Mouse (Mus musculus) midbrain, embryonic 10.5 days (tissue): Measurements from ENCODE around the gene Hps6. TPM values are rescaled to one million over a fixed set of nuclear protein-coding genes. Genes with fewer than 3 reads are reported as not detected.
A peak's percentile ranks its signal among the peaks of the same experiment; 100 is the strongest.

Source experiments
- DNase-seq: peaks from one replicate; pipeline ENCODE4 v3.0.0-alpha.2; 2017; ENCODE audit warnings: low spot score
- H3K27ac ChIP-seq: fragments of 300-500 bp; sonication (generic); replicated peaks from 2 replicates; pipeline ENCODE4 v1.5.1; 2016; ENCODE audit warnings: mild to moderate bottlenecking
- H3K27me3 ChIP-seq: fragments of 300-500 bp; sonication (generic); 2 replicates; pipeline ENCODE4 v1.6.1; 2016; ENCODE audit warnings: low read depth, mild to moderate bottlenecking; ENCODE audit not compliant: poor library complexity, severe bottlenecking
- H3K36me3 ChIP-seq: fragments of 300-500 bp; sonication (generic); 2 replicates; pipeline ENCODE4 v1.6.1; 2016; ENCODE audit warnings: mild to moderate bottlenecking, moderate library complexity
- H3K4me1 ChIP-seq: fragments of 300-500 bp; sonication (generic); 2 replicates; pipeline ENCODE4 v1.6.1; 2016
- H3K4me3 ChIP-seq: fragments of 300-500 bp; sonication (generic); 2 replicates; pipeline ENCODE4 v1.5.1; 2016; ENCODE audit warnings: mild to moderate bottlenecking, moderate library complexity
- H3K9me3 ChIP-seq: fragments of 300-500 bp; sonication (generic); replicated peaks from 2 replicates; pipeline ENCODE4 v1.6.1; 2016; ENCODE audit warnings: mild to moderate bottlenecking
- WGBS: fragments of 180-500 bp; shearing (Covaris S2); methylation state at CpG from one replicate; pipeline ENCODE4 v1.1.7; 2016; 5-methylcytosine and 5-hydroxymethylcytosine counted together
- polyA plus RNA-seq: library from polyadenylated mRNA; unstranded; fragments of >200 nt; fragmentation: Nextera tagmentation; extraction: Ambion mirVana; gene quantifications from 2 replicates; pipeline ENCODE4 v1.2.1, GENCODE M21; 2016

The Hps6 gene
- polyA plus RNA-seq, 1 experiment from 2014 or later = 4.3 TPM

- 10% methylated on average over 6 of the region's 6 CpGs for WGBS
- peak; percentile 74 for DNase-seq
- peak overlapping the region; percentile 96 for H3K27ac ChIP-seq
- H3K9me3 ChIP-seq = no peaks in the 10 kb centered on the region
- peak overlapping the region; percentile 92 for H3K4me3 ChIP-seq
- H3K36me3 ChIP-seq = no peaks in the 10 kb centered on the region
- H3K4me1 ChIP-seq = peaks cover 84% of the 10 kb centered on the region
- no peaks in the 10 kb centered on the region for H3K27me3 ChIP-seq
Measured at GRCm38 (mm10) chr19:46042476-46043011, 39.2 kb downstream of the Hps6 start.

- H3K36me3 ChIP-seq = no peaks in the 10 kb centered on the region
- peak overlapping the region; percentile 92 for H3K4me3 ChIP-seq
- H3K4me1 ChIP-seq = peaks cover 76% of the 10 kb centered on the region
- no peaks in the 10 kb centered on the region for H3K9me3 ChIP-seq
- 74% methylated on average over 7 of the region's 7 CpGs for WGBS
- DNase-seq = no peak
- H3K27ac ChIP-seq = peak overlapping the region; percentile 96
- H3K27me3 ChIP-seq = no peaks in the 10 kb centered on the region
Measured at GRCm38 (mm10) chr19:46043380-46043779, 40.1 kb downstream of the Hps6 start.

- H3K4me3 ChIP-seq = peak within 1 kb of the TSS; percentile 92
- H3K9me3 ChIP-seq = no peaks in the 10 kb centered on the region
- H3K4me1 ChIP-seq = peaks cover 71% of the 10 kb centered on the region
- no peaks in the 10 kb centered on the region for H3K36me3 ChIP-seq
- H3K27me3 ChIP-seq = no peaks in the 10 kb centered on the region
- peak; percentile 36 for DNase-seq
- H3K27ac ChIP-seq = peak within 1 kb of the TSS; percentile 96
- 1% methylated on average over 34 of the region's 34 CpGs for WGBS
Measured at GRCm38 (mm10) chr19:46044271-46044992, 41.1 kb downstream of the Hps6 start, which contains the start of gene Pprc1. TSS of gene Pprc1 (plus strand) at chr19:46044886.

- Histone ChIP-seq H3K4me3 (peak within 1 kb of the TSS; percentile 92), H3K36me3 (no peaks in the 10 kb centered on the region), H3K4me1 (peaks cover 64% of the 10 kb centered on the region), H3K27ac (peak within 1 kb of the TSS; percentile 96), H3K27me3 (no peaks in the 10 kb centered on the region), H3K9me3 (no peaks in the 10 kb centered on the region)
- DNase-seq = peak; percentile 91
- under 1% methylated on average over 79 of the region's 84 CpGs for WGBS
Measured at GRCm38 (mm10) chr19:46044993-46045695, 41.8 kb downstream of the Hps6 start, which contains the start of gene Ldb1. TSS of gene Ldb1 (minus strand) at chr19:46045214.

GRCm38 (mm10) chr19:46045696-46046311, 42.5 kb downstream of the Hps6 start:
- Histone ChIP-seq H3K4me1 (peaks cover 58% of the 10 kb centered on the region), H3K9me3 (no peaks in the 10 kb centered on the region), H3K4me3 (peak overlapping the region; percentile 92), H3K27ac (peak overlapping the region; percentile 96), H3K27me3 (no peaks in the 10 kb centered on the region), H3K36me3 (no peaks in the 10 kb centered on the region)
- WGBS = under 1% methylated on average over 7 of the region's 7 CpGs
- peak; percentile 56 for DNase-seq

- H3K4me1 ChIP-seq = peaks cover 49% of the 10 kb centered on the region
- H3K36me3 ChIP-seq = no peaks in the 10 kb centered on the region
- WGBS = 6% methylated on average over 10 of the region's 10 CpGs
- H3K4me3 ChIP-seq = no peak overlapping the region
- peak overlapping the region; percentile 96; the same call in 1 of the 2 replicates for H3K27ac ChIP-seq
- no peak for DNase-seq
- H3K27me3 ChIP-seq = no peaks in the 10 kb centered on the region
- H3K9me3 ChIP-seq = no peaks in the 10 kb centered on the region
Measured at GRCm38 (mm10) chr19:46046621-46047025, 43.3 kb downstream of the Hps6 start.

GRCm38 (mm10) chr19:46047426-46047825, 44.1 kb downstream of the Hps6 start:
- 69% methylated on average over 2 of the region's 2 CpGs for WGBS
- Histone ChIP-seq H3K4me1 (peaks cover 41% of the 10 kb centered on the region), H3K27ac (no peak overlapping the region), H3K4me3 (no peak overlapping the region), H3K27me3 (no peaks in the 10 kb centered on the region), H3K36me3 (no peaks in the 10 kb centered on the region), H3K9me3 (no peaks in the 10 kb centered on the region)
- DNase-seq = no peak

GRCm38 (mm10) chr19:46049129-46049528, 45.8 kb downstream of the Hps6 start:
- 76% methylated on average over 4 of the region's 4 CpGs for WGBS
- no peak for DNase-seq
- no peaks in the 10 kb centered on the region for H3K27me3 ChIP-seq
- H3K4me1 ChIP-seq = peaks cover 24% of the 10 kb centered on the region
- no peaks in the 10 kb centered on the region for H3K36me3 ChIP-seq
- no peak overlapping the region for H3K4me3 ChIP-seq
- H3K9me3 ChIP-seq = no peaks in the 10 kb centered on the region
- no peak overlapping the region for H3K27ac ChIP-seq

- Histone ChIP-seq H3K4me1 (peaks cover 17% of the 10 kb centered on the region), H3K36me3 (no peaks in the 10 kb centered on the region), H3K27me3 (no peaks in the 10 kb centered on the region), H3K27ac (no peak overlapping the region), H3K4me3 (no peak overlapping the region), H3K9me3 (no peaks in the 10 kb centered on the region)
- no peak for DNase-seq
- 92% methylated on average over 2 of the region's 2 CpGs for WGBS
Measured at GRCm38 (mm10) chr19:46050462-46050861, 47.2 kb downstream of the Hps6 start.

Other genes with a start within 250 kb of the Hps6 start
- gene Mgea5, start 219.7 kb upstream of the Hps6 start, polyA plus RNA-seq = 60.8 and 67.5 TPM in 2 replicates
- 0.53 and 0.89 TPM in 2 replicates for gene Kcnip2, start 187.4 kb upstream of the Hps6 start, polyA plus RNA-seq
- 16.7 and 19.8 TPM in 2 replicates for gene Armh3, start 5.0 kb upstream of the Hps6 start, polyA plus RNA-seq
- 41.8 and 45.9 TPM in 2 replicates for gene Pprc1, start 41.4 kb downstream of the Hps6 start, polyA plus RNA-seq
- gene Ldb1, start 41.7 kb downstream of the Hps6 start, polyA plus RNA-seq = 79.0 and 79.2 TPM in 2 replicates
- 128 and 141 TPM in 2 replicates for gene Nolc1, start 72.4 kb downstream of the Hps6 start, polyA plus RNA-seq
- not detected in 2 replicates for gene Elovl3, start 128.4 kb downstream of the Hps6 start, polyA plus RNA-seq
- 0.17 and 0.43 TPM in 2 replicates for gene Pitx3, start 144.8 kb downstream of the Hps6 start, polyA plus RNA-seq
- 43.8 and 48.8 TPM in 2 replicates for gene Gbf1, start 149.0 kb downstream of the Hps6 start, polyA plus RNA-seq